Mouse (Mus musculus): ENCODE measurements around the gene Sun3. TPM values are rescaled to one million over a fixed set of nuclear protein-coding genes. Genes with fewer than 3 reads are reported as not detected.

The Sun3 gene
- polyA plus RNA-seq (2016; fragmentation: Nextera tagmentation; extraction: Ambion mirVana) = 0.17 TPM in 1 of 2 replicates, not detected in the other

DNA sequence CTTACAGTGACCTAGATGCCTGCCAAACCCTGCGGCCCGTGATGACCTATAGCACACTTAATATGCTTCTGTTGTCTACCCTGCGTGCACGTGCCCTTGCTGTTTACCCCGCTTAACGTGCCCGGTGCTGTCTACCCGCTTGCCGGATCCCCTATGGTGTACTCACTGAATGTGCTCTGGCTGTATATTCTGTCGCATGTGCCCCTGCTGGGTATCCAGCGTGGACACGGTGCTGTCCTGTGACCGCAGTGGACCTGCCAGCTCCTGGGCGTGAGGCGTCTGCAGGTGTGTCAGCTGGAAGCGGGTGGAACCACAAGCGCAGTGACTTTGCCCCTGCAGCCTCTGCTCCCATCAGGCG is at the start of gene Sun3:
Gene Sun3, minus strand, starts transcription at position 289 of the 358 bp plus-strand sequence.
- Histone ChIP-seq H3K27ac (no peak within 1 kb of the TSS), H3K4me2 (peak within 1 kb of the TSS; percentile 93), H3K36me3 (replicated peaks) (no peaks in the 10 kb centered on the region), H3K27me3 (peaks cover 19% of the 10 kb centered on the region), H3K4me1 (peaks cover 6% of the 10 kb centered on the region), H3K9ac (peak within 1 kb of the TSS; percentile 42; the same call in 1 of the 2 replicates), H3K4me3 (replicated peaks) (peak within 1 kb of the TSS; percentile 43), H3K9me3 (no peaks in the 10 kb centered on the region)
- ATAC-seq (ENCODE audit: low FRiP score) = peak; percentile 84
- WGBS = under 1% methylated on average over 18 of the region's 18 CpGs

DNA sequence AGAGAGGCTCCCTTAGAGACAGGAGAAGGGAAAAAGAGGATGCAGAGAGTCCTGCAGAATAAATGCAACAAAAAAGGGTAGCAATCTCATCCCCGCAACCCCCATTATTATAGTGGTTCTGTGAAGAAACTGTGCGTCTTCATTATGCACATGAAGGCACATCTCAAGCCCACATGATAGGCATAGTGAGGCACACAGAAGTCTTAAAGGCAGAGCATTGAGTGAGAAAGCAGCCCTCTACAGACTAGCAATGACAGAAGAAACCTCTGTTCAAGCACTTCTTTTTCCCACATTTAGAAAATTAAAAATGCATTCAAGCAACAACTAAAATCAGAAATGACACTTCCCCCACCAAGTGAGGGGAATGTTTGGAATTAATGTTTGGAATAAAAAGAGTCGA is 27.7 kb upstream of the Sun3 start:
- ATAC-seq (ENCODE audit: low FRiP score) = no peak
- no peaks in the 10 kb centered on the region for H3K27me3 ChIP-seq
- H3K36me3 ChIP-seq (replicated peaks) = no peaks in the 10 kb centered on the region
- no peaks in the 10 kb centered on the region for H3K4me1 ChIP-seq
- H3K9ac ChIP-seq = no peak overlapping the region
- H3K4me3 ChIP-seq (replicated peaks) = no peak overlapping the region
- H3K27ac ChIP-seq = no peak overlapping the region
- H3K9me3 ChIP-seq = no peaks in the 10 kb centered on the region
- WGBS = 89% methylated on average over 3 of the region's 3 CpGs
- no peak overlapping the region for H3K4me2 ChIP-seq

DNA sequence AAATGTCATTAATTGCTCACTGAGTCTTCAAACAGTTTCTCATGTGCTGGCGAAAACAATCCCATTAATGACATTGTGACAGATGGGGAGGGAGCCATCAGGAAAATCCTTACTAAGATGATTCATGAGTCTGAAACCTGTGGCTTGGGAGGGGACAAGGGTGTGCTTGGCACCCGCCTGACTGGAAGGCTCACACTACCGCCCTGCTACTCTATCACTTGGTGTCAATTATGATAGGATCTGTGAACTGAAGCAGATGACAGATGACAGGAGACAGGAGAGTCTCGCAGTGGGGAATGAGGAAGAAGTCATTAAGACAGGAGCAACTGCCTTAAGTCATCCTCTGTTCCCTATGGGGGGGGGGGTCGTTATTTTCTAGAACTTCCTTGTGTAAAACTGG is 11.7 kb upstream of the Sun3 start:
- Histone ChIP-seq H3K9ac (no peak overlapping the region), H3K27me3 (no peaks in the 10 kb centered on the region), H3K36me3 (replicated peaks) (no peaks in the 10 kb centered on the region), H3K4me2 (no peak overlapping the region), H3K4me3 (replicated peaks) (no peak overlapping the region), H3K27ac (no peak overlapping the region), H3K4me1 (no peaks in the 10 kb centered on the region), H3K9me3 (no peaks in the 10 kb centered on the region)
- no peak for ATAC-seq (ENCODE audit: low FRiP score)
- 72% methylated on average over 5 of the region's 5 CpGs for WGBS

DNA sequence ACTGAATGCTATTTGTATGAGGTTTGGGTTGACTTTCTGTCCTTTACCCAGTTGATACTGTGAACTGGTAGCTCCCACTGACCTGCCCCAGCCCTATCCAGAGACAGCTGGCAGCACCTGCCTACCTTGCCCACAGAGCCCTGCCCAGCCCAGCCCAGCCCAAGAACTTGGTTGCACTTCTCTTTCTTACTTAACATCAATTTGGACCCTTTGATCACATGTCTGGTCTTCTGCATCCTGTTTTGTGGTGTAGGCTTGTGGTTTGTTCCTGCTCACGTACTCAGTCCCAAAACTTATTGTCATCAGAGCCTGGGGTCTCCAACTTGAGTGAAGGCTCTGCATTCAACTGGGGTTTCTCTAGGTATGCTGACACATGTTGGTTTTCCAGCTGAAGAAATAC is 11.2 kb upstream of the Sun3 start:
- no peaks in the 10 kb centered on the region for H3K36me3 ChIP-seq (replicated peaks)
- 76% methylated on average over 1 of the region's 1 CpGs for WGBS
- no peaks in the 10 kb centered on the region for H3K9me3 ChIP-seq
- H3K27ac ChIP-seq = no peak overlapping the region
- H3K4me1 ChIP-seq = no peaks in the 10 kb centered on the region
- H3K9ac ChIP-seq = no peak overlapping the region
- H3K27me3 ChIP-seq = no peaks in the 10 kb centered on the region
- H3K4me2 ChIP-seq = no peak overlapping the region
- H3K4me3 ChIP-seq (replicated peaks) = no peak overlapping the region
- ATAC-seq (ENCODE audit: low FRiP score) = no peak

DNA sequence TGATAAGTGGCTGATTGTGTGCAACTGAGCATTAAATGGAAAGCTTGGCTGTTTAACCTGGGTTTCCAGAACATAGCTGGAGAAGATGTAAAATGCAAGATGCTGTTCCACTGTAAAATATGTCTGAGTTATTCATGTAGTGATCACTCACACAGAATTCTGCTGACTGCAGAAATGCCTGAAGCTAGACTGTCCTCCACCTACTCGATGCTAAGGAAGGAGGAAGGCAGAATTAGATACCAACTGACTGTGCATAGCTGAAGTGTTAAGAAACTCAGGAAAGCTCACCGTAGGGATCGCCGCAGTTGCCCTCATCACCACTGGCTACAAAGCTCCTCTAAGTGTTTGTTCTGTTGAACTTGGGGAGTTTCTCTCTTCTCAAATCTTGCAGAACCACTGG is 8.9 kb upstream of the Sun3 start:
- 90% methylated on average over 4 of the region's 4 CpGs for WGBS
- no peaks in the 10 kb centered on the region for H3K36me3 ChIP-seq (replicated peaks)
- ATAC-seq (ENCODE audit: low FRiP score) = no peak

GRCm38 (mm10) chr11:9056937-9057336 is 8.1 kb upstream of the Sun3 start:
- H3K4me1 ChIP-seq = no peaks in the 10 kb centered on the region
- no peak for ATAC-seq (ENCODE audit: low FRiP score)
- H3K4me3 ChIP-seq (replicated peaks) = no peak overlapping the region
- no peak overlapping the region for H3K4me2 ChIP-seq
- H3K27ac ChIP-seq = no peak overlapping the region
- H3K9ac ChIP-seq = no peak overlapping the region
- 86% methylated on average over 2 of the region's 2 CpGs for WGBS
- no peaks in the 10 kb centered on the region for H3K27me3 ChIP-seq
- no peaks in the 10 kb centered on the region for H3K36me3 ChIP-seq (replicated peaks)
- H3K9me3 ChIP-seq = no peaks in the 10 kb centered on the region

More for the DNA sequence above, 8.9 kb upstream of the Sun3 start:
- Histone ChIP-seq H3K9ac (no peak overlapping the region), H3K27me3 (no peaks in the 10 kb centered on the region), H3K27ac (no peak overlapping the region), H3K4me2 (no peak overlapping the region), H3K4me1 (no peaks in the 10 kb centered on the region), H3K9me3 (no peaks in the 10 kb centered on the region), H3K4me3 (replicated peaks) (no peak overlapping the region)

DNA sequence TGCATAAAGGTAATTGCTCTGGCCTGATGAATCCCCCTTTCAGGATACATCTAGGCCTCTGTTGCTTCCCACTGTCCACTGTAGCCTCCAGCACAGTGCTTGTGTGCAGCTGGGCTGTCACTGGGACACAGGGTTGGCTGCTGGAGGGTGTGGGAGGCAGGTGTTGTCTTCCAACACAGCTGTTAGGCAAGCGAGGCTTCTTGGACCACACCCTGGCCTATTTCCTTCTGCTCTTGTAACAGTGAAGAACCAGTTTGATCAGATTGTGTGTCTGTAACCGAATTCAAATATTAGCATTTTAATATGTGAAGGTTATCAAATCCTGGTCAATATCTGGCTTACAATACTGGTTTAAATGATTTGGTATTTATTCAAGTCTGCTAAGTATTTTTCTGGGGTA is 3.1 kb upstream of the Sun3 start:
- Histone ChIP-seq H3K9ac (no peak overlapping the region), H3K9me3 (no peaks in the 10 kb centered on the region), H3K4me3 (replicated peaks) (no peak overlapping the region), H3K4me2 (no peak overlapping the region), H3K4me1 (peaks cover 6% of the 10 kb centered on the region), H3K27ac (no peak overlapping the region), H3K27me3 (peaks cover 19% of the 10 kb centered on the region), H3K36me3 (replicated peaks) (no peaks in the 10 kb centered on the region)
- no peak for ATAC-seq (ENCODE audit: low FRiP score)
- 75% methylated on average over 2 of the region's 2 CpGs for WGBS

- H3K27me3 ChIP-seq = peaks cover 19% of the 10 kb centered on the region
- no peak for ATAC-seq (ENCODE audit: low FRiP score)
- no peaks in the 10 kb centered on the region for H3K36me3 ChIP-seq (replicated peaks)
- no peak overlapping the region for H3K9ac ChIP-seq
- no peaks in the 10 kb centered on the region for H3K9me3 ChIP-seq
- no peak overlapping the region for H3K4me3 ChIP-seq (replicated peaks)
- no peak overlapping the region for H3K4me2 ChIP-seq
- no peak overlapping the region for H3K27ac ChIP-seq
- 80% methylated on average over 4 of the region's 4 CpGs for WGBS
- H3K4me1 ChIP-seq = peaks cover 6% of the 10 kb centered on the region
These were observed 1.4 kb upstream of the Sun3 start for GRCm38 (mm10) chr11:9050241-9050640.

DNA sequence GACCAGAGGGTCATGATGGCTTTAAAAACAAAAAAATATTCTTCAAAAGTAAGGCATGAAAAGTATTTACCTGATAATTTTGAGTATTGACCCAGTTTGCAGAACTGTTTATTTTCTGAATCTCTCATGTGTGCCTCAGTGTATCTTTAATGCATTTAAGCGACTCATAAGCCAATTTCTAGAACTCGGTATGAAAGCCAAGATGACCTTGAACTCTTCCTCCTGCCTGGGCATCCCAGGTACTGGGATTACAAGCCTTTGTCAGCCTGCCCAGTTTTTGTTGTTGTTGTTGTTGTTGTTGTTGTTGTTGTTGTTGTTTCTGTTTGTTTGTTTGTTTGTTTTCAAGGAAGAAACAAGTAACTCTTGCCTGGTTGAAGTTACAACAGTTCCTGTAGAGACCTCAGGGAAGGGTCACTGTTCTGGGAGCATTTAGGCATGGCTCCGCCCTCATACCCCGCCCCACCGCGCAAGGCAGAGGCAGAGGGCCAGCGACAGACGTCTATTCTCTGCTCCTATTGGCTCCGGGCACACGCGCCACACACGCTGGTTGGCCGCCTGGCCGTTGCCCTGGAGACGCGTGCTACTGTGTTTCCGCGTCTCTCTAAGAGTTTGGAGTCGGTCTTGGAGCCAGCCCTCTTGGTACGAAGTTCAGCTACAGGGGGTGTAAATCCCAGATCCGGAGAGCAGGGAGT is 634 bp downstream of the Sun3 start, which contains the start of gene Gm11992:
Gene Gm11992, plus strand, starts transcription at position 584 of the 692 bp plus-strand sequence.
- Histone ChIP-seq H3K36me3 (replicated peaks) (no peaks in the 10 kb centered on the region), H3K27ac (no peak within 1 kb of the TSS), H3K9me3 (no peaks in the 10 kb centered on the region), H3K4me3 (replicated peaks) (peak within 1 kb of the TSS; percentile 43), H3K4me1 (peaks cover 6% of the 10 kb centered on the region), H3K9ac (peak within 1 kb of the TSS; percentile 42; the same call in 1 of the 2 replicates), H3K27me3 (peaks cover 19% of the 10 kb centered on the region), H3K4me2 (peak within 1 kb of the TSS; percentile 93)
- ATAC-seq (ENCODE audit: low FRiP score) = peak; percentile 100
- WGBS = 4% methylated on average over 21 of the region's 21 CpGs

DNA sequence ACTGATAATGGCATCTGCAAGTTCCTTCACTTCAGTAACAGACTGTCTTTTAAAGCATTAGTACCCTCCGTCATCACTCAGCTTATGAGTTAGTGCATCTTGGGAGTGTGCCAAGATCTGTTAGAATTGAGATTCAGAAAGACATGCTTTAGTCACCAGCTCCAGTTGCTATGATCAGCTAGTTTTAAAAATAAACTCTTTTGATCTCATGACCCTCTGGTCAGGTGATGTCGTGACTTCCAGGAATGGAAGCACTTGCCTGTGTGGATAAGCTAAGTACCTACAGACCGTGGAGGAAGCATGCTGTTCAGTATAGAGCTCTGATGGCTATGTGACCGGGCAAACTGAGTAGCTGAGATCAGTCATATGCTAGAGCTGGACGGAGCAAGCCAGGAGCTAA is 1.7 kb downstream of the Sun3 start:
- Histone ChIP-seq H3K36me3 (replicated peaks) (no peaks in the 10 kb centered on the region), H3K4me2 (no peak overlapping the region), H3K27ac (no peak overlapping the region), H3K9me3 (no peaks in the 10 kb centered on the region), H3K4me1 (peaks cover 6% of the 10 kb centered on the region), H3K9ac (no peak overlapping the region), H3K27me3 (peaks cover 19% of the 10 kb centered on the region), H3K4me3 (replicated peaks) (no peak overlapping the region)
- no peak for ATAC-seq (ENCODE audit: low FRiP score)
- 86% methylated on average over 5 of the region's 5 CpGs for WGBS

DNA sequence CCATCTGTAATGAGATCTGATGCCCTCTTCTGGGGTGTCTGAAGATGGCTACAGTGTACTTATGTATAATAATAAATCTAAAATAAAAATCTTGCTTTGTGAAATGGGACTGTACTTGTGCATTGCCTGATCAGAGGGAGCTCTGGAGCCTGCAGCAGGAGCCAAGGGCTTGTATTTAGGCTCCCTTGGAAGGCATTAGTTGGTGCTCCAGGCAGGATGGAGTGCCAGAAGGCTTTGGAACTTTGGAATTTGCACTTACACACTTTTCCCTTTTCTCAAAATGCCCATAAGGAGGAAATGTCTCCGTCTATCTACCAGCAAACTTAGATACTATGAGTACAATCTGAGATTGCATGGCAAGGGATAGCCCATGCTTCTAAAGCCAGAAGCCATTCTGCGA is 2.2 kb downstream of the Sun3 start:
- no peak for ATAC-seq (ENCODE audit: low FRiP score)
- 85% methylated on average over 2 of the region's 2 CpGs for WGBS

DNA sequence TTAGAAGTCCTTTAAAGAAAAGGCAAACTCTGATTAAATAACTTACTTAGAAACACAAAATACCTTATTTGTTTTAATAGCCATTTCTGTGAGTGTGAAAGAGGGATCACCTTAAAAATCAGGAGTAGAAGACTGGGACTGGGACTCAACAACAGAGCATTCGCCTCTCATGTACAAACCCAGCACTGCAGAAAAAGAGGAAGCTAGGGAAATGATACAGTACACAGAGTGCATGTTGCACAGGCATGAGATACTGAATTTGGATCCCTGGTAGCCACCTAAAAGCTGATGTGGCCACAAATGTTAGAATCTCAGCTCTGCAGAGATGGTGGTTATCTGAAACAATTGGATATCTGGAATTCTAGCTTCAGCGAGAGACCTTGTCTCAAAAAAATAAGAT is 17.3 kb downstream of the Sun3 start:
- Histone ChIP-seq H3K4me1 (no peaks in the 10 kb centered on the region), H3K4me3 (replicated peaks) (no peak overlapping the region), H3K27ac (no peak overlapping the region), H3K36me3 (replicated peaks) (no peaks in the 10 kb centered on the region), H3K27me3 (no peaks in the 10 kb centered on the region), H3K9ac (no peak overlapping the region), H3K9me3 (no peaks in the 10 kb centered on the region), H3K4me2 (no peak overlapping the region)
- ATAC-seq (ENCODE audit: low FRiP score) = no peak
- WGBS = 86% methylated on average over 2 of the region's 2 CpGs

More for the DNA sequence above, 2.2 kb downstream of the Sun3 start:
- Histone ChIP-seq H3K27me3 (peaks cover 19% of the 10 kb centered on the region), H3K27ac (no peak overlapping the region), H3K4me3 (replicated peaks) (no peak overlapping the region), H3K9me3 (no peaks in the 10 kb centered on the region), H3K4me1 (peaks cover 6% of the 10 kb centered on the region), H3K36me3 (replicated peaks) (no peaks in the 10 kb centered on the region), H3K9ac (no peak overlapping the region), H3K4me2 (no peak overlapping the region)

GRCm38 (mm10) chr11:9025211-9025610 is 23.6 kb downstream of the Sun3 start:
- H3K27me3 ChIP-seq = no peaks in the 10 kb centered on the region
- no peaks in the 10 kb centered on the region for H3K4me1 ChIP-seq
- no peaks in the 10 kb centered on the region for H3K9me3 ChIP-seq
- no peak overlapping the region for H3K4me3 ChIP-seq (replicated peaks)
- H3K27ac ChIP-seq = no peak overlapping the region
- no peak overlapping the region for H3K9ac ChIP-seq
- ATAC-seq (ENCODE audit: low FRiP score) = no peak
- H3K36me3 ChIP-seq (replicated peaks) = no peaks in the 10 kb centered on the region
- 85% methylated on average over 3 of the region's 3 CpGs for WGBS
- H3K4me2 ChIP-seq = no peak overlapping the region

Measured in forebrain, embryonic 12.5 days (tissue).